Mouse (Mus musculus): ENCODE data around the gene Ankrd50.

- TF ChIP-seq CTCF (IDR thresholded peaks at IDR 0.05) (no peak), EP300 (IDR thresholded peaks at IDR 0.05) (no peak)
Observed at GRCm38 (mm10) chr3:38477936-38478335, 6.7 kb downstream of the Ankrd50 start.
